Mouse (Mus musculus): Measurements from ENCODE around the gene Cmtm3.

DNA sequence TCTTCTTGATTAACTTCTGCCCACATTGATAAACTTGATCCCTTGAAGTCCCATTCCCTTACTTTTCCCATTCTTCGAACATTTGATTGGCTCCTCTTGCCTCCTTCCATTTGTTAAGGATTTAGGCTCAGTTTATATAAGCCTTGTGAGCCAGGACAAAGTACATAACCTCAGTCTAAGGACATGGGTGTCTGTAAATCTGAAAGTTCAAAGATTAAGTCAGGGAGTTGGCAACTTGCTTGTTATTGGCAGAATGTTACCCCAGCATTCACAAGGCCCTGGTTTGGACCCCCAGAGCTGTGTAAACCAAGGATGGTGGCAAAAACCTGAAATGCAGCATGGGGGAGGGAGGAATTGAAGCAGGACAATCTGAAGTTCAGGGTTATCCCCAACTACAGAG, 44.8 kb upstream of the Cmtm3 start:
- no peak for TF ChIP-seq CTCF (IDR thresholded peaks at IDR 0.05; ENCODE audit: control insufficient read depth, insufficient read depth, low read length)
- no peak for TF ChIP-seq POLR2A (IDR thresholded peaks at IDR 0.05; ENCODE audit: borderline replicate concordance, control insufficient read depth, low read depth, low read length)

All from bone marrow, adult 2 months (tissue).